Mouse (Mus musculus): ENCODE results near the gene Dnaic2. TPM values are rescaled to one million over a fixed set of nuclear protein-coding genes. Genes with fewer than 3 reads are reported as not detected.

Gene Dnaic2
- polyA plus RNA-seq, 1 experiment from 2014 or later, result 3.1 TPM

GRCm38 (mm10) chr11:114771896-114772295 lies 44.7 kb downstream of the Dnaic2 start:
- Histone ChIP-seq H3K9ac (no peak overlapping the region), H3K36me3 (no peaks in the 10 kb centered on the region), H3K27me3 (peaks cover 5% of the 10 kb centered on the region; the same call in 1 of the 2 replicates), H3K4me1 (replicated peaks) (no peaks in the 10 kb centered on the region), H3K4me2 (no peak overlapping the region), H3K9me3 (no peaks in the 10 kb centered on the region), H3K4me3 (no peak overlapping the region), H3K27ac (replicated peaks) (no peak overlapping the region)
- ATAC-seq (ENCODE audit: low FRiP score, low read depth), result no peak
- WGBS, result 72% methylated on average over 2 of the region's 2 CpGs

DNA sequence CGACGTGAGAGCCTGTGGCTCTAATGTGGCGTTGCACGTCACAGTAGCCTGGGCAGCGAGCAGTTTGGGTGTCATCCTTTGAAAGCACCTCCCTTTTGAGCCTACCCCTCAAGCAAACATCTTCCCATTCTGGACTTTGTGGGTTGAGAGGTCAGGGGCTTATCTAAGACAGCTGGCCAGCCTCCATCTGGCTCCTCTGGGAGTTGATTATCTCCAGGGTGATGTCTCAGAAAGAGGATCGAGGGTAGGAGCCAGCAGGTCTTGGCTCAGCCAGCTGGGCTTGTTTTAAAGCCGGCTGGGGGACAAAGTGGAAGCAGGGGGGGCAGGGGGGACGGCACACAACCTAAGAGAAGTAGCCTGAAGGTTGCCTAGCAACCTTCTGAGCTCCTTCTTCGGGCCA lies 52.9 kb downstream of the Dnaic2 start:
- ATAC-seq (ENCODE audit: low FRiP score, low read depth), result no peak
- WGBS, result 36% methylated on average over 9 of the region's 9 CpGs
- peaks cover 4% of the 10 kb centered on the region; the same call in 1 of the 2 replicates for H3K27me3 ChIP-seq

DNA sequence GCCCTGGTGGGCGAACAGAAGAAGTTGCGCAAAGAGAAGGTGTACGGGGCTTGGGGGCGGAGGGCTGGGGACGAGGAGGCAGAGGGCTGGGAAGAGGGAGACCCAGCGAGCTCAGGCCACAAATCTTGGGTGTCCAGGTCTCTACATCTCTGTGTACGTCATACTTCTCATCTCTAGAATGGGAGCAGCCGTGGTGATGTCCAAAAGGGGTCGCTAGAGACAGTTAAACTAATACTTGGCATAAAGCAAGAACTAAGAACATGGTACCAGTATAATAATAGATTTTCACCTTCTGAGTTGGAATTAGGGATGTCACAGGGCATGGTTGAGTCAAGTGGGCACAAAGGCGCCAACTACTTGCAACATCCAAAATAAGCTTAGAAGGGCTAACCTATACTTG lies 58.7 kb downstream of the Dnaic2 start:
- Histone ChIP-seq H3K4me2 (peak overlapping the region; percentile 63), H3K4me3 (peak overlapping the region; percentile 32), H3K9me3 (no peaks in the 10 kb centered on the region), H3K27me3 (peaks cover 20% of the 10 kb centered on the region), H3K4me1 (replicated peaks) (peaks cover 16% of the 10 kb centered on the region), H3K9ac (0 out of 2 replicates have a peak overlapping the region, but pooled peaks have one; percentile 30), H3K27ac (replicated peaks) (peak overlapping the region; percentile 23), H3K36me3 (no peaks in the 10 kb centered on the region)
- ATAC-seq (ENCODE audit: low FRiP score, low read depth), result 0 out of 2 replicates have a peak, but pooled peaks have one; percentile 2
- 61% methylated on average over 10 of the region's 10 CpGs for WGBS

More for the DNA sequence above, 52.9 kb downstream of the Dnaic2 start:
- H3K4me1 ChIP-seq (replicated peaks), result peaks cover 9% of the 10 kb centered on the region
- H3K4me2 ChIP-seq, result no peak overlapping the region
- H3K9ac ChIP-seq, result no peak overlapping the region
- no peaks in the 10 kb centered on the region for H3K9me3 ChIP-seq
- H3K36me3 ChIP-seq, result no peaks in the 10 kb centered on the region
- H3K27ac ChIP-seq (replicated peaks), result no peak overlapping the region
- H3K4me3 ChIP-seq, result no peak overlapping the region

GRCm38 (mm10) chr11:114786326-114786725 lies 59.1 kb downstream of the Dnaic2 start:
- Histone ChIP-seq H3K4me1 (replicated peaks) (peaks cover 21% of the 10 kb centered on the region), H3K36me3 (no peaks in the 10 kb centered on the region), H3K4me3 (peak overlapping the region; percentile 32), H3K9ac (0 out of 2 replicates have a peak overlapping the region, but pooled peaks have one; percentile 30), H3K4me2 (peak overlapping the region; percentile 63), H3K9me3 (no peaks in the 10 kb centered on the region), H3K27me3 (peaks cover 20% of the 10 kb centered on the region), H3K27ac (replicated peaks) (peak overlapping the region; percentile 23)
- under 1% methylated on average over 43 of the region's 43 CpGs for WGBS
- ATAC-seq (ENCODE audit: low FRiP score, low read depth), result peak; percentile 46; the same call in 1 of the 2 replicates

GRCm38 (mm10) chr11:114787611-114788010 lies 60.4 kb downstream of the Dnaic2 start:
- WGBS, result 79% methylated on average over 3 of the region's 3 CpGs

DNA sequence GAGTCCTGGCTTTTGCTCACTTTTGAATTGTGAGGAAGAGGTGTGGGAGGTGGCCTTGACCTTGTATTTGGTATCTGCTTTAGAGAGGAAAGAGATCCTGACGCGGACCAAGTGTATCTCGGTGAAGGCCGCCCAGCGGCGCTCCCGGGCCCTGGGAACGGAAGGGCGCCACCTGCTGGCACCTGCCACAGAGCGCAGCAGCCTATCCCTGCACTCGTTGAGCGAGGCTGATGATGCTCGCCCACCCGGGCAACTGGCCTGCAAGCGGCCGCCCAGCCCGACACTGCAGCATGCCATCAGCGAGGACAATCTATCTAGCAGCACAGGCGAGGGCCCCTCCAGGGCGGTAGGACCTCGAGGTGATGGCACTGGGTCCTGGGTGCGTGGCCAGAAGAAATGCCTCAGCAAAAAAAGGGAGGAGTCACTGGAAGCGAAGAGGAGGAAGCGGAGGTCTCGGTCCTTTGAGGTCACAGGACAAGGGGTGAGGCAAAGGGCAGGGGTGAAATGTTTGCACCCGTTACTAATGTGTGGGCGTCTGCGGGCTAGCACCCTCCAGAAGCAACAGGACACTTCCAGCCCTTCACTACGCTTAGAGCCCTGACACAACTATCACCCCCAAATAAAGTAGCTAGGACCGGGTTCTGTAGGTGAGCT lies 62.0 kb downstream of the Dnaic2 start:
- Histone ChIP-seq H3K27ac (replicated peaks) (no peak overlapping the region), H3K4me3 (peak overlapping the region; percentile 26), H3K27me3 (peaks cover 20% of the 10 kb centered on the region), H3K4me2 (peak overlapping the region; percentile 55), H3K4me1 (replicated peaks) (peaks cover 49% of the 10 kb centered on the region), H3K9ac (no peak overlapping the region), H3K9me3 (no peaks in the 10 kb centered on the region), H3K36me3 (no peaks in the 10 kb centered on the region)
- WGBS, result 13% methylated on average over 30 of the region's 30 CpGs
- ATAC-seq (ENCODE audit: low FRiP score, low read depth), result peak; percentile 16; the same call in 1 of the 2 replicates

More at GRCm38 (mm10) chr11:114787611-114788010, 60.4 kb downstream of the Dnaic2 start:
- no peak for ATAC-seq (ENCODE audit: low FRiP score, low read depth)
- H3K27ac ChIP-seq (replicated peaks), result no peak overlapping the region
- H3K4me3 ChIP-seq, result no peak overlapping the region
- no peaks in the 10 kb centered on the region for H3K9me3 ChIP-seq
- H3K27me3 ChIP-seq, result peaks cover 20% of the 10 kb centered on the region
- H3K4me2 ChIP-seq, result no peak overlapping the region
- H3K36me3 ChIP-seq, result no peaks in the 10 kb centered on the region
- H3K9ac ChIP-seq, result no peak overlapping the region
- H3K4me1 ChIP-seq (replicated peaks), result peaks cover 34% of the 10 kb centered on the region

- H3K4me3 ChIP-seq, result no peak overlapping the region
- H3K27ac ChIP-seq (replicated peaks), result no peak overlapping the region
- peaks cover 54% of the 10 kb centered on the region for H3K4me1 ChIP-seq (replicated peaks)
- no peak for ATAC-seq (ENCODE audit: low FRiP score, low read depth)
- H3K36me3 ChIP-seq, result no peaks in the 10 kb centered on the region
- peaks cover 18% of the 10 kb centered on the region for H3K27me3 ChIP-seq
- H3K9me3 ChIP-seq, result no peaks in the 10 kb centered on the region
- H3K9ac ChIP-seq, result no peak overlapping the region
- 62% methylated on average over 9 of the region's 9 CpGs for WGBS
- H3K4me2 ChIP-seq, result no peak overlapping the region
Measured at GRCm38 (mm10) chr11:114789716-114790115, 62.5 kb downstream of the Dnaic2 start.

DNA sequence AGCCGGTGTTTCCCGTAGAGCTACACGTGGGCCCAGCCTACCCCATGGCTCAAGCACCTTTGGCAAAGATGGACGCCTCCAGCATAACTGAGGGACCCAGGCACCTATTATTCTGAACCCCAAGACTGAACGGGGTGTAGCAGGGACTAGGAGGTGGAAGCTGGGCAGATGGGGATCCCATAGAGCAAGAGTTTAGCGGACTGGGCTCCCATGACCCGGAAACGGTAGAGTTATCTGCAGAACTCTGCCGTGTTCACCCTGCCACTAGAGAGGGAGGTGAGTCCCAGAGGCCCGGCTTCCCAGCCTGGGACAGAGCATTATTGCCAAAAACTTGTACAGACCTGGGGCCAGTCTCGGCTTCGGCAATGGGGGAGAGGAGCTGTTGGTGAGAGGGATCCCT lies 63.0 kb downstream of the Dnaic2 start:
- H3K27ac ChIP-seq (replicated peaks), result no peak overlapping the region
- H3K9me3 ChIP-seq, result no peaks in the 10 kb centered on the region
- peaks cover 58% of the 10 kb centered on the region for H3K4me1 ChIP-seq (replicated peaks)
- H3K9ac ChIP-seq, result no peak overlapping the region
- 71% methylated on average over 12 of the region's 12 CpGs for WGBS
- H3K4me2 ChIP-seq, result no peak overlapping the region
- H3K36me3 ChIP-seq, result no peaks in the 10 kb centered on the region
- peaks cover 16% of the 10 kb centered on the region for H3K27me3 ChIP-seq
- no peak overlapping the region for H3K4me3 ChIP-seq
- ATAC-seq (ENCODE audit: low FRiP score, low read depth), result no peak

GRCm38 (mm10) chr11:114790841-114791240 lies 63.6 kb downstream of the Dnaic2 start:
- H3K36me3 ChIP-seq, result no peaks in the 10 kb centered on the region
- no peak for ATAC-seq (ENCODE audit: low FRiP score, low read depth)
- peak overlapping the region; percentile 48 for H3K4me3 ChIP-seq
- peak overlapping the region; percentile 83 for H3K27ac ChIP-seq (replicated peaks)
- peak overlapping the region; percentile 70 for H3K4me2 ChIP-seq
- H3K4me1 ChIP-seq (replicated peaks), result peaks cover 65% of the 10 kb centered on the region
- peaks cover 12% of the 10 kb centered on the region for H3K27me3 ChIP-seq
- WGBS, result 32% methylated on average over 4 of the region's 4 CpGs
- H3K9ac ChIP-seq, result no peak overlapping the region
- H3K9me3 ChIP-seq, result no peaks in the 10 kb centered on the region

GRCm38 (mm10) chr11:114791351-114791889 lies 64.2 kb downstream of the Dnaic2 start:
- H3K4me1 ChIP-seq (replicated peaks), result peaks cover 65% of the 10 kb centered on the region
- WGBS, result 5% methylated on average over 49 of the region's 50 CpGs

GRCm38 (mm10) chr11:114791891-114792411 lies 64.7 kb downstream of the Dnaic2 start:
- peak overlapping the region; percentile 52 for H3K9ac ChIP-seq
- peak overlapping the region; percentile 83 for H3K27ac ChIP-seq (replicated peaks)
- WGBS, result 2% methylated on average over 55 of the region's 59 CpGs
- no peaks in the 10 kb centered on the region for H3K36me3 ChIP-seq
- H3K27me3 ChIP-seq, result peaks cover 8% of the 10 kb centered on the region
- H3K4me3 ChIP-seq, result peak overlapping the region; percentile 48
- H3K9me3 ChIP-seq, result no peaks in the 10 kb centered on the region
- ATAC-seq (ENCODE audit: low FRiP score, low read depth), result peak; percentile 28; the same call in 1 of the 2 replicates
- peaks cover 63% of the 10 kb centered on the region for H3K4me1 ChIP-seq (replicated peaks)
- peak overlapping the region; percentile 70 for H3K4me2 ChIP-seq

More at GRCm38 (mm10) chr11:114791351-114791889, 64.2 kb downstream of the Dnaic2 start:
- peak overlapping the region; percentile 70 for H3K4me2 ChIP-seq
- no peaks in the 10 kb centered on the region for H3K9me3 ChIP-seq
- H3K9ac ChIP-seq, result peak overlapping the region; percentile 52
- H3K4me3 ChIP-seq, result peak overlapping the region; percentile 48
- ATAC-seq (ENCODE audit: low FRiP score, low read depth), result no peak
- H3K27me3 ChIP-seq, result peaks cover 11% of the 10 kb centered on the region
- H3K36me3 ChIP-seq, result no peaks in the 10 kb centered on the region
- peak overlapping the region; percentile 83 for H3K27ac ChIP-seq (replicated peaks)

DNA sequence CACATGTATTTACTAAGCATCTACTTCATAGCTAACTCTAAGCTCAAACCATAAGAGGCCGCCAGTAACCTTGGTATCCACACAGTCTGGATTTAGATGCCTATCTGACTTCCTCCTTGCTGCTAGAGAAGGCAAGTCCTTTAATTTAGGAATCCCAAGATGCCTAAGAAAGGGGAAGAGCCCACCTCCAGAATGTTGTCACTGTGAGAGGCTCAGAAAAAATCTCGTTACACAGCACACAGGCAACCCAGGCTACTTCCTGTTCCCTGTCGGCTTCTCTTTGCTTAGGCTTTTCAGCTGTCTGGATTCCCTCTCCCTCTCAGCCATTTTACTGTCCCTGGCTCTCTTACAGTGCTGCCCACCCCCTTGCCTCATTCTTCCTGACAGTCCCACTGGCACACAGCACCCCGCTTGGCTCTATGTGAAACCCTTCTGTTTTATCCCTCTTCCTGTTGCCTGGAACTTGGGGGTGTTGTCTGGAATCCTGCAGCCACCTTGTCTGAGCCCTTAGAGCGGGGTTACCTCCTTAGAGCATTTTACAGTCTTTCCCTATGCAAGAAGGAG lies 65.8 kb downstream of the Dnaic2 start:
- Histone ChIP-seq H3K4me1 (replicated peaks) (peaks cover 63% of the 10 kb centered on the region), H3K27ac (replicated peaks) (peak overlapping the region; percentile 92), H3K27me3 (no peaks in the 10 kb centered on the region), H3K4me3 (no peak overlapping the region), H3K9ac (no peak overlapping the region), H3K36me3 (no peaks in the 10 kb centered on the region), H3K9me3 (no peaks in the 10 kb centered on the region), H3K4me2 (peak overlapping the region; percentile 70)
- ATAC-seq (ENCODE audit: low FRiP score, low read depth), result no peak
- 48% methylated on average over 5 of the region's 5 CpGs for WGBS
